Mouse (Mus musculus): Measurements from ENCODE around the gene Mmp27. TPM values are rescaled to one million over a fixed set of nuclear protein-coding genes. Genes with fewer than 3 reads are reported as not detected.

Gene Mmp27
- polyA plus RNA-seq, 1 experiment from 2014 or later, result not detected

Other genes with a start within 250 kb of the Mmp27 start
- gene Mmp12, start 227.0 kb upstream of the Mmp27 start, polyA plus RNA-seq (2014; fragmentation: Nextera tagmentation; extraction: Ambion mirVana), result not detected in 2 replicates
- gene Mmp1b, start 183.3 kb upstream of the Mmp27 start, polyA plus RNA-seq (2014; fragmentation: Nextera tagmentation; extraction: Ambion mirVana), result not detected in 2 replicates
- gene Mmp3, start 125.6 kb upstream of the Mmp27 start, polyA plus RNA-seq (2014; fragmentation: Nextera tagmentation; extraction: Ambion mirVana), result not detected in 2 replicates
- gene Mmp10, start 69.0 kb upstream of the Mmp27 start, polyA plus RNA-seq (2014; fragmentation: Nextera tagmentation; extraction: Ambion mirVana), result not detected in 2 replicates
- not detected in 2 replicates for gene Mmp8, start 12.9 kb upstream of the Mmp27 start, polyA plus RNA-seq (2014; fragmentation: Nextera tagmentation; extraction: Ambion mirVana)
- not detected in 2 replicates for gene Mmp20, start 56.8 kb downstream of the Mmp27 start, polyA plus RNA-seq (2014; fragmentation: Nextera tagmentation; extraction: Ambion mirVana)
- not detected in 2 replicates for gene Mmp7, start 120.7 kb downstream of the Mmp27 start, polyA plus RNA-seq (2014; fragmentation: Nextera tagmentation; extraction: Ambion mirVana)
- 16.1 and 32.0 TPM in 2 replicates for gene Tmem123, start 192.6 kb downstream of the Mmp27 start, polyA plus RNA-seq (2014; fragmentation: Nextera tagmentation; extraction: Ambion mirVana)

Data from midbrain, embryonic 14.5 days (tissue).